Mouse (Mus musculus) kidney, postnatal 14 days (tissue): ENCODE data around the gene Cebpb.

Experiments
- DNase-seq: peaks from one replicate; pipeline ENCODE4 v3.0.0; 2022; ENCODE audit warnings: mixed read lengths

The Cebpb gene

DNA sequence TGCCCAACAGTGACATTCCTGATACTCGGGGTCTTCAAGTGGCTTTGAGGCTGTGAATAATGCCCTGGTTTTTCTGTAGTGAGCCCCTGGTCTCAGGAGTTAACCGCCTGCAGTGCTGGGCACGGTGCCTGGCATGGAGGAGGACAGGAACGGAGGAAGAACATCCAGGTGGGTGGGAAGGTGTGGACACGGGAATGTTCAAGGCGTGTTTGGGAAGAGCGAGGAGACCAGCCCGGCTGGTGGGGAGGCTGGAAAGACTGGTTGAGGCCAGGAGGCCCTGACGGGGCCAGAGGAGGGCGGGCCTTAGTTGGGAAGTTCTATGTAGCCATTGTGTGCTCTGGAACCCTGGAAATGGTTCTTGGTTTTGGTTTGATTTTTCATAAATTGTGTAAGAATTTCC is 37.2 kb downstream of the Cebpb start:
- no peak for DNase-seq

DNA sequence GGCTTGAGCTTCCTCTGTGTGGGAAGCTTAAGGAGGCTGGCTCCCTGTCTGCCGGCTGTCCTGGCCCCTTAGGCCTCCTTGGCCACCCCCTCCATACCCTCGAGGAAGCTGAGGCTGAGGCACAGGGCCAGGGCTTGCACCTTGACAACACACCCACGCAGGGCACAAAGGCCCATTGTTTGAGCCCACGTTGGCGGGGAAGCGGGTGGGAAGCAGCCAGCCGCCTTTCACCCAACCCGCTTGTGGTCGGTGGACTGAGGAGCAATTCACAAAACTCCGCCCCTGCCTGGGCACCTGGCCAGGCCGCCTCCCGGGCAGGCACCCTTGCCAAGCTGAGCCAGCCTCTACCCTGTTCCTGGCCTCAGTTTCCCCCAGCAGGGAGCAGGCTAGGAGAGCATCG is 38.4 kb downstream of the Cebpb start:
- peak; percentile 81 for DNase-seq

DNA sequence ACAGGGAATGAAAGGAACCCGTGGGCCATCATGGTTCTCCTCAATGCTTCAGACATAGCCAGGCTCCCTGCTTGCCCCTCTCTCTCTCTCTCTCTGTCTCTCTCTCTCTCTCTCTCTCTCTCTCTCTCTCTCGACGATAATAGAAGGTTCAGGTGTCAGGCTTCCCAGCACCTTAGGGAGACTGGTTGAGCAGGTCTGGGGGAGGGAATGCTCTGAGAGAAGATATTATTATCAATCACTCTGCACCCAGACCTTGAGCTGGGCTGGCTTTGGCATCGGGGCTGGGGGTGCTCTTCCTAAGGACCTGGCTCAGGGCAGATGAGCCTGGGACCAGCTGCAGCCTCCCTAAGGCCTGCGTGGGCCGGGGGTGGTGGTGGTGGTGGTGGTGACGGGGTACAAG is 41.3 kb downstream of the Cebpb start:
- DNase-seq = no peak

DNA sequence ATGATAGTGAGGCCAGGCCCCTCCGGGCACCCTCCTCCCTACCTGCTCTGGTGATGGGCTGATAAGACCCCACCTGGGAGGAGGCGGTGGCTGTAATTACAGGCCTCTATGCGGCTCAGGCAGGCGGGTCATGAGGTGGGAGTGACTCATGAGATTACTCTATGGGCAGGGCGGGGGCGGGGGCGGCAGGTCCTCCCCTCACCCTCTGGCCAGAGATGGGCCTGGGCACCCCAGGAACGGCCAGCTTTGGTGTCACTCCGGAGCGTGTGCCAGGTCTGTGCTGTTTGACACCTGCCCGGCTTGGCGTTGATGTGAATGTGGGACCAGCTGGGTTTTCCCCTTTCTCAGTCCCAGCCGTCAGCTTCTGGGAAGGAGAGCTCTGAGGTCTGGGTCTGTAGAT is 42.4 kb downstream of the Cebpb start:
- DNase-seq = no peak

DNA sequence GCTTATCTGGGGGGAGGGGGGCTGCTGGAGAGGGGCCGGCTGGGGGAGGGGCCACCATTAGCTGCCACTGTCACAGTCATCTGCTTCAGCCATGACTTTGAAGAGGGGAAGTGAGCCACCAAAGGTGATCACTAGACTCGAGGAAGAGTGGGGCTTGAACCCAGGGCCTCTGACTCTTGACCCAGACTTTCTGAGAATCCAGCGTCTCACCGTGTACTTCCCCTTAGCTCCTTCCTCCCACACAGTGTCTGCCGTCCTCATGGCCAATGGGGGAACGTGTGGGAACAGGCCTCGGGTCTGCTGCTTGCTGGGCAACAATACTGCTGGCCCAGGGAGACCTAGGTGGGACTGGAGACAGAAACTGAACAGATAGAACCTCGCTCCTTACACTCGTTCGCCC is 46.1 kb downstream of the Cebpb start:
- DNase-seq = no peak

GRCm38 (mm10) chr2:167739030-167739429 is 50.3 kb downstream of the Cebpb start:
- DNase-seq = no peak
